Mouse (Mus musculus): Measurements from ENCODE around the gene Rab37. TPM values are rescaled to one million over a fixed set of nuclear protein-coding genes. Genes with fewer than 3 reads are reported as not detected.

Rab37 gene
- polyA plus RNA-seq, 1 experiment from 2014 or later, result 2.2 TPM

DNA sequence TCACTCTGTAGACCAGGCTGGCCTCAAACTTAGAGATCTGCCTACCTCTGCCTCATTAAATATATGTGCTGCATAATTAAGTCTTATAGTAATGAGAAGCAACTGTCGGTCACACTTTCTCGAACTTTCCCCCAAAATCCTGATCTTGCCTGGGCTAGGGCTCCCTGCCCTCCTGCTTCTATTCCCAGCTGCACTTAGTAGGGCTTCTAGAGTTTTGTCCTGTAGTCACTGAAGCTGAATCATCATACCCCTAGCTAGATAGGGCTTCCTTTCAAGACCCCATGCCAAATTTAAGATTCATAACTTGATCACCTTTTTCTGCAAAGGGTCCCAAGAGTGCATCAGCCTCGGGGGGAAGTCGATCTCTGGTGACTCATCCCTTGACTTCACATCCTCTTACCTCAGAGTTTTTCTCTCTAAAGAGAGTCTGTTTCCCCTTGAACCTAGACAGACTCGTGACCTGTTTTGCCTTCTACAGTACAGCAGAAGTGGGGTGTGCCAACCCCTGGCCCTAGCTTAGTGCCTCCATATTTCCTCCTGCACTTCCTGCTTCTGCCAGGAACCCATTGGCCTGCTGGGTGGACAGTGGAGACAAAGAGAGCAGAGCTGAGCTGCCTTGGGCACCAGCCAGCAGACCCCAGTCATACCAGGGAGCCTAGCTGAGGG is 47.5 kb downstream of the Rab37 start:
- H3K36me3 ChIP-seq (replicated peaks), result no peaks in the 10 kb centered on the region
- ATAC-seq (ENCODE audit: insufficient read depth), result no peak
- H3K27ac ChIP-seq (replicated peaks), result peak overlapping the region; percentile 57; the same call in 1 of the 2 replicates
- H3K4me2 ChIP-seq, result no peak overlapping the region
- WGBS (ENCODE audit: insufficient replicate concordance), result 31% methylated on average over 5 of the region's 5 CpGs
- no peaks in the 10 kb centered on the region for H3K27me3 ChIP-seq
- H3K9ac ChIP-seq, result no peak overlapping the region
- no peaks in the 10 kb centered on the region for H3K9me3 ChIP-seq (replicated peaks)
- 0 out of 2 replicates have a peak, but pooled peaks cover 3% of the 10 kb centered on the region for H3K4me1 ChIP-seq (replicated peaks)
- H3K4me3 ChIP-seq (replicated peaks), result no peak overlapping the region

DNA sequence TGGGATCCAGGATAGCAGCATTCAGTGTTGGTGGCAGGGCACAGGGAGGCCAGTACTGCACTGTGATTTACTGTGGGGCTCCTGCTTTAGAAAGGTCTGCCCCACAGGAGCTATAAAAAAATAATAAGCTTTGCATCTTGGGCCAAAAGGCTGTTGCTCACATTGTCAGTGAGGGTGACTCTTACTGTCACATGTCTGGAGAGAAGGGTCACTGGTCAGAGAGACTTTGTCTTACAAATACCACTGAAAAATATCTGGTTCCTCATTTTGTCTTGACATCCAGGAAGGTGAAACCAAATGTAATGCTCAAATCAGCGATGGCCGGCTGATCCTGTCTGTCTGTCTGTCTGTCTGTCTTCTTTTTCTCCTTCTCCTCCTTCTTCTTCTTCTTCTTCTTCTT is 50.7 kb downstream of the Rab37 start:
- WGBS (ENCODE audit: insufficient replicate concordance), result 12% methylated on average over 2 of the region's 2 CpGs
- Histone ChIP-seq H3K36me3 (replicated peaks) (no peaks in the 10 kb centered on the region), H3K27ac (replicated peaks) (no peak overlapping the region), H3K27me3 (no peaks in the 10 kb centered on the region), H3K4me2 (no peak overlapping the region), H3K9ac (no peak overlapping the region), H3K4me1 (replicated peaks) (0 out of 2 replicates have a peak, but pooled peaks cover 3% of the 10 kb centered on the region), H3K4me3 (replicated peaks) (no peak overlapping the region), H3K9me3 (replicated peaks) (no peaks in the 10 kb centered on the region)
- ATAC-seq (ENCODE audit: insufficient read depth), result no peak

GRCm38 (mm10) chr11:115147813-115148212 is 56.6 kb downstream of the Rab37 start:
- WGBS (ENCODE audit: insufficient replicate concordance), result 64% methylated on average over 4 of the region's 4 CpGs
- no peak overlapping the region for H3K9ac ChIP-seq
- H3K27ac ChIP-seq (replicated peaks), result no peak overlapping the region
- H3K36me3 ChIP-seq (replicated peaks), result no peaks in the 10 kb centered on the region
- peaks cover 6% of the 10 kb centered on the region for H3K27me3 ChIP-seq
- no peak for ATAC-seq (ENCODE audit: insufficient read depth)
- H3K4me2 ChIP-seq, result no peak overlapping the region
- no peak overlapping the region for H3K4me3 ChIP-seq (replicated peaks)
- no peaks in the 10 kb centered on the region for H3K9me3 ChIP-seq (replicated peaks)
- H3K4me1 ChIP-seq (replicated peaks), result no peaks in the 10 kb centered on the region; the same call in 1 of the 2 replicates

DNA sequence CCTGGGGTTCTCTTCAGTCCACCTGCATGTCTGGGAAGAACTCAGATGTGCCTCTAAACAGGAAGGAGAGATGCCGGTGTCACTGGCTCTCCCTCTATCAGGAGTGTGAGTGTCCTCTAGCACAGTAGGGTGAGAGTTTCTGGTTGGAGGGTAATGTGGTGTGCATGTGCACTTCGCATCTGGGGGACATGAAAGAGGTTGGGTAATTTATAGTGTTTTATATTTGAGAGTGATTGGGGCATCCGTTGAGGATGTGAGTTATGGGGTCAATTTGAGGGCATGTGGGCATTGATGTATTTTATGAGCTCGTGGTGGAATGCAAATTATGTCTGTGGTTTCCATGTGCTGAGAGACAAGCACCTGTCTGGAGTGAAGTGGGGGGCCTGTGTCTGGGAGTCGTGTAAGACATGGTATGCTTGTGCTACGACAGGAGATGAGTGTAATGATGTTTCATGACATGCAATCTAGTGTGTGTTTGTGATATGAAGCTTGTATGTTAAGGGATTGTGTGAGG is 59.6 kb downstream of the Rab37 start:
- no peak overlapping the region for H3K4me2 ChIP-seq
- H3K27ac ChIP-seq (replicated peaks), result no peak overlapping the region
- H3K4me1 ChIP-seq (replicated peaks), result peaks cover 15% of the 10 kb centered on the region
- no peak for ATAC-seq (ENCODE audit: insufficient read depth)
- WGBS (ENCODE audit: insufficient replicate concordance), result 48% methylated on average over 6 of the region's 6 CpGs
- H3K4me3 ChIP-seq (replicated peaks), result no peak overlapping the region
- H3K36me3 ChIP-seq (replicated peaks), result no peaks in the 10 kb centered on the region
- H3K9me3 ChIP-seq (replicated peaks), result no peaks in the 10 kb centered on the region
- peaks cover 34% of the 10 kb centered on the region for H3K27me3 ChIP-seq
- H3K9ac ChIP-seq, result no peak overlapping the region

DNA sequence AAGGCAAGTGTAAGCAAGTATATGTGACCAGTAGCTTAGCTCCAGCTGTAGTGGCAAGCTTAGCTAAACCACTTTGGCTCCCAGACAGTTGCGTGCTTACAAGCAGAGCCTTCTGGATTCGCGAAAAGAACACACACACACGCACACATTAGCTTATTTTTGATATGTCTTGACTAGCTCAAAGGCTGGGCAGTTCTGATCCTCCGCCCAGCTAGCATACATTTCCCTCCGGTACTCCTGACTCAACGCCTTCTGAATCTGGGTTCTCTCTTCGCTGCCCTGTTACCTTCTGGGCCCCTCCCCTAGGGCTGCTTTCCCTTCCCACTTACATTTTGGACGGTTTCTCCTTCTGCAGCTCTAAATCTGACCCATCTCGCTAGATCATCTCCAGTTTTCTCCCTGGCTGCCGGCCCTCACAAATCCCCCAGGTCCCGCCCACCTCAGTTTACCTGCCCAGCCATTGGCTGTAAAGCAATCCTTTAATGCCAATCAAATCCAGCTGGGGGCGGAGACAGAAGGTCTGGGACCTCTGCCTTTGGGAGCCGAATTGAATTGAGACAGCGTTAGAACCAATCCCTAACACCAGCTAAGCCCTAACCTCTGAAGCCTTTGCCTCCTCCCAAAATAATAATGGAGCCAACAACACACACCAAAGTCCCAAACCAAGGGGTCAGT is 60.7 kb downstream of the Rab37 start:
- peaks cover 15% of the 10 kb centered on the region for H3K4me1 ChIP-seq (replicated peaks)
- no peak overlapping the region for H3K9ac ChIP-seq
- no peak overlapping the region for H3K27ac ChIP-seq (replicated peaks)
- 14% methylated on average over 15 of the region's 15 CpGs for WGBS (ENCODE audit: insufficient replicate concordance)
- H3K4me2 ChIP-seq, result peak overlapping the region; percentile 36
- no peaks in the 10 kb centered on the region for H3K9me3 ChIP-seq (replicated peaks)
- ATAC-seq (ENCODE audit: insufficient read depth), result no peak
- no peak overlapping the region; the same call in 1 of the 2 replicates for H3K4me3 ChIP-seq (replicated peaks)
- H3K36me3 ChIP-seq (replicated peaks), result no peaks in the 10 kb centered on the region
- H3K27me3 ChIP-seq, result peaks cover 42% of the 10 kb centered on the region

GRCm38 (mm10) chr11:115153088-115153487 is 61.9 kb downstream of the Rab37 start:
- no peaks in the 10 kb centered on the region for H3K36me3 ChIP-seq (replicated peaks)
- ATAC-seq (ENCODE audit: insufficient read depth), result no peak
- H3K27me3 ChIP-seq, result peaks cover 44% of the 10 kb centered on the region
- no peak overlapping the region; the same call in 1 of the 2 replicates for H3K4me2 ChIP-seq
- H3K27ac ChIP-seq (replicated peaks), result no peak overlapping the region
- H3K9me3 ChIP-seq (replicated peaks), result no peaks in the 10 kb centered on the region
- H3K9ac ChIP-seq, result no peak overlapping the region
- H3K4me1 ChIP-seq (replicated peaks), result peaks cover 26% of the 10 kb centered on the region
- H3K4me3 ChIP-seq (replicated peaks), result no peak overlapping the region
- WGBS (ENCODE audit: insufficient replicate concordance), result 69% methylated on average over 9 of the region's 9 CpGs

DNA sequence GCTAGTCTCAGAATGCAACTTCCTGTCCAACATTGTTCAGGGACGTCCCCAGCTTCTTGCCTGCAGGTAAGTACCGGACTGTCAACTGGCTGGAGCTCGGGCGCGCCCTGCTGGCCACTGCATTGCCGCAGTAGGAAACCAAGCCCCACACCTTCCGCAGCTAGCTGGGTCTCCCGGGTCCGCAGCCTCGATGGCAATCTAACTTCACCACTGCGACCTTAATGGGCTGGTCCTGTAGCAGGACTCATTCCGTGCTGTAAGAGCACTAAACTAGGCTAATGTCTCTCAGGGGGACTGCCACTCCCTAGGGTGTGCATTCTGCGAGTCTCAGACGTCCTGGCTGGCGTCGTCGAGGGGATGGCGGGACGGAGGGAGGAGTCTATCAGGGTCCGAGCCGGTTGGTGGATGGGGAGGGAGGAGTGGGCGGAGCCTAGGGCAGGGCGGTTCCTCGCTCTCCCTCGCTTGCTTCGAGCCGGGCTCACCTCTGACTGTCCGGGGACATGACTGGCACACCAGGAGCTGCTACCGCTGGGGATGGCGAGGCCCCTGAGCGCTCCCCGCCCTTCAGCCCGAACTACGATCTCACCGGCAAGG is 62.6 kb downstream of the Rab37 start:
- peak overlapping the region; percentile 58 for H3K4me2 ChIP-seq
- H3K36me3 ChIP-seq (replicated peaks), result no peaks in the 10 kb centered on the region
- no peaks in the 10 kb centered on the region for H3K9me3 ChIP-seq (replicated peaks)
- under 1% methylated on average over 35 of the region's 35 CpGs for WGBS (ENCODE audit: insufficient replicate concordance)
- H3K9ac ChIP-seq, result no peak overlapping the region
- ATAC-seq (ENCODE audit: insufficient read depth), result peak; percentile 75
- H3K4me1 ChIP-seq (replicated peaks), result peaks cover 31% of the 10 kb centered on the region
- H3K27ac ChIP-seq (replicated peaks), result no peak overlapping the region
- H3K4me3 ChIP-seq (replicated peaks), result peak overlapping the region; percentile 44
- H3K27me3 ChIP-seq, result peaks cover 44% of the 10 kb centered on the region

DNA sequence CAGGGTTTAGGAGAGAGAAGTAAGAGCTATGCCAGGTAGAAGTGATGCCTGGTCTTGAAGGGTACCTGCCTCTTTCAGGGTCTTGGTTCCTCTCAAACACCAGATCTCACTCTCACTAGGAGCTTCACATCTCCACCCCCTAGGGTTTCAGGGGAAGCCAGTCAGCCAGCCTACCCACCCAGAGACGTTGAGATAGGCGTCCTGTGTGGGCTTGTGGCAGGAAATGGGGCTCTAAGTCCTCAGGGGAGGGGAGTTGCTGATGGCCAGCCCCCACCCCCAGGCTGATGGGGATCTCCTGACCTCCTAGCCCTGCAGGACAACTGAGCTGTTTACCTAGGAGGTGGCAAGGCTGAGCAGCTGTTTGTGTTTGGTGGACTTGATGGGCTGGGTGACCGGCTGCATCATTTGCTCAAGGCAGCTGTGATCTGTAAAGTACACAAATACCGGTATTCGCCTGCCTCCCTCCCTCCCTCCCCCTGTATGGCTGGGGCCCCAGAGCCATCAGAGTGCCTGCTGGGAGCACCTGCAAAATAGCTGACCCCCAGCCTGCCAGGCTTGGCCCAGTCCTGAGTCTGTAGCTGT is 63.9 kb downstream of the Rab37 start:
- H3K36me3 ChIP-seq (replicated peaks), result no peaks in the 10 kb centered on the region
- no peaks in the 10 kb centered on the region for H3K9me3 ChIP-seq (replicated peaks)
- no peak for ATAC-seq (ENCODE audit: insufficient read depth)
- no peak overlapping the region for H3K27ac ChIP-seq (replicated peaks)
- no peak overlapping the region for H3K4me3 ChIP-seq (replicated peaks)
- under 1% methylated on average over 5 of the region's 5 CpGs for WGBS (ENCODE audit: insufficient replicate concordance)
- peaks cover 39% of the 10 kb centered on the region for H3K4me1 ChIP-seq (replicated peaks)
- no peak overlapping the region for H3K9ac ChIP-seq
- H3K27me3 ChIP-seq, result peaks cover 44% of the 10 kb centered on the region
- no peak overlapping the region; the same call in 1 of the 2 replicates for H3K4me2 ChIP-seq

DNA sequence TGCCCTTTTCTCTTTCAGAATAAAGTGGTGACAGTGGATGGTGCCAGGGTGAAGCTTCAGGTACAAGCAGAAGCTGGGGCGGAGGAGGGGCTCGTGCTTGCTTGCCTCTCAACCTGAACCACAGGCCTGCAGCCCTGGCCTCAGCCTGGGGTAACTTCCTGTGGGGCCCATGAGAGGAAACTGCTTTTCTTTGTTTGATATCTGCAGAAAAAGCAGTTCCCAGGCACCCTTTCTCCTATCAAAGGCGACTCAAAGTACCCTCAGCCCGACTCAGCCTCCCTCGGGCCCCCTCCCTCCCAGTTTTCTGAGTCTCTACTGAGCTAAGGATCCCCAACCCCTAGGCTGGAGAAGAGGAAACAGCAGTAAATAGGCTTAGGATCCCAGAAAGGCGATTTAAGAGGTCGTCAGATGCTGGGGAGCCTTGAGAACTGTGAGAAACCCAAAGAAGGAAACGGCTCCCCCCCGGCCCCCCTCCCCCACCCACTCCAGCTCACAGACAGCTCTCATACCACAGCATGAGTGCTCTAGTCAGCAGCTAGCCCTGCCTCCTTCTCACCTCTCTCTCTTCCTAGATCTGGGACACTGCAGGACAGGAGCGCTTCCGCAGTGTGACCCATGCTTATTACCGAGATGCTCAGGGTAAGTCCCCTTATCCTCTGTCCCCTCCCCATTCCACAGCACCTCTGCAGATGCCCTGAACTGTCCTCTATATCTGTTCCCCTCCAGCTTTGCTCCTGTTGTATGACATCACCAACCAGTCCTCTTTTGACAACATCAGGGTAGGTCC is 66.9 kb downstream of the Rab37 start:
- no peak for ATAC-seq (ENCODE audit: insufficient read depth)
- Histone ChIP-seq H3K4me3 (replicated peaks) (no peak overlapping the region), H3K4me1 (replicated peaks) (peaks cover 67% of the 10 kb centered on the region), H3K27ac (replicated peaks) (peak overlapping the region; percentile 78), H3K36me3 (replicated peaks) (no peaks in the 10 kb centered on the region), H3K9me3 (replicated peaks) (no peaks in the 10 kb centered on the region), H3K9ac (no peak overlapping the region), H3K4me2 (peak overlapping the region; percentile 6; the same call in 1 of the 2 replicates), H3K27me3 (peaks cover 38% of the 10 kb centered on the region)
- WGBS (ENCODE audit: insufficient replicate concordance), result 10% methylated on average over 12 of the region's 12 CpGs

GRCm38 (mm10) chr11:115160016-115160797 is 69.0 kb downstream of the Rab37 start:
- peaks cover 70% of the 10 kb centered on the region for H3K4me1 ChIP-seq (replicated peaks)

More at GRCm38 (mm10) chr11:115160016-115160797, 69.0 kb downstream of the Rab37 start:
- Histone ChIP-seq H3K36me3 (replicated peaks) (no peaks in the 10 kb centered on the region), H3K27me3 (peaks cover 37% of the 10 kb centered on the region), H3K9ac (no peak overlapping the region), H3K4me3 (replicated peaks) (no peak overlapping the region), H3K27ac (replicated peaks) (no peak overlapping the region), H3K4me2 (no peak overlapping the region), H3K9me3 (replicated peaks) (no peaks in the 10 kb centered on the region)
- ATAC-seq (ENCODE audit: insufficient read depth), result no peak
- WGBS (ENCODE audit: insufficient replicate concordance), result 58% methylated on average over 11 of the region's 11 CpGs

All from liver, embryonic 15.5 days (tissue).